Mouse (Mus musculus) urinary bladder, adult 18-20 months (tissue): ENCODE results near the gene Frmd4b.
A peak's percentile ranks its signal among the peaks of the same experiment; 100 is the strongest.
"Not testable (repeated sequence)": the region's sequence is repeated elsewhere in the genome, so short reads cannot be mapped to it uniquely, and the experiment has no call there.

Source experiments
- DNase-seq, 2 experiments: peaks; one replicate each; pipeline ENCODE4 v3.0.0; 2022; ENCODE audit warnings: low spot score in 2 of 2, mixed read lengths in 2 of 2

The Frmd4b gene

GRCm38 (mm10) chr6:97415578-97415977 is 201.8 kb downstream of the Frmd4b start:
- not testable (repeated sequence) for DNase-seq

GRCm38 (mm10) chr6:97413453-97413852 is 203.9 kb downstream of the Frmd4b start:
- no peak for DNase-seq

GRCm38 (mm10) chr6:97412403-97412802 is 204.9 kb downstream of the Frmd4b start:
- no peak for DNase-seq

GRCm38 (mm10) chr6:97411327-97411726 is 206.0 kb downstream of the Frmd4b start:
- no peak for DNase-seq

GRCm38 (mm10) chr6:97409467-97410239 is 207.7 kb downstream of the Frmd4b start:
- DNase-seq, result no peak

GRCm38 (mm10) chr6:97407914-97408313 is 209.4 kb downstream of the Frmd4b start:
- DNase-seq, result no peak

GRCm38 (mm10) chr6:97407425-97407824 is 209.9 kb downstream of the Frmd4b start:
- no peak for DNase-seq

GRCm38 (mm10) chr6:97405311-97405710 is 212.0 kb downstream of the Frmd4b start:
- DNase-seq, result peak in 1 of 2 experiments; percentile 27

- DNase-seq, result no peak
These were observed 214.4 kb downstream of the Frmd4b start for GRCm38 (mm10) chr6:97402822-97403472.

- no peak for DNase-seq
These were observed 216.9 kb downstream of the Frmd4b start for GRCm38 (mm10) chr6:97400446-97400845.

- DNase-seq, result no peak
These were observed 219.4 kb downstream of the Frmd4b start for GRCm38 (mm10) chr6:97397935-97398334.

- DNase-seq, result no peak
These were observed 220.4 kb downstream of the Frmd4b start for GRCm38 (mm10) chr6:97396957-97397354.

GRCm38 (mm10) chr6:97396351-97396956 is 220.9 kb downstream of the Frmd4b start:
- no peak for DNase-seq

GRCm38 (mm10) chr6:97395477-97396350 is 221.6 kb downstream of the Frmd4b start:
- DNase-seq, result peak in 1 of 2 experiments; percentile 53

GRCm38 (mm10) chr6:97394473-97395075 is 222.8 kb downstream of the Frmd4b start:
- DNase-seq, result no peak

- no peak for DNase-seq
These were observed 224.4 kb downstream of the Frmd4b start for GRCm38 (mm10) chr6:97392912-97393311.

GRCm38 (mm10) chr6:97387388-97387787 is 230.0 kb downstream of the Frmd4b start:
- DNase-seq, result no peak

GRCm38 (mm10) chr6:97384918-97385317 is 232.4 kb downstream of the Frmd4b start:
- DNase-seq, result no peak

- no peak for DNase-seq
These were observed 236.1 kb downstream of the Frmd4b start for GRCm38 (mm10) chr6:97381275-97381674.

GRCm38 (mm10) chr6:97370947-97371346 is 246.4 kb downstream of the Frmd4b start:
- no peak for DNase-seq

- no peak for DNase-seq
These were observed 246.9 kb downstream of the Frmd4b start for GRCm38 (mm10) chr6:97370460-97370859.
